Mouse (Mus musculus): ENCODE measurements around the gene Iqcf1.

- TF ChIP-seq CTCF (IDR thresholded peaks at IDR 0.05; ENCODE audit: extremely low read depth, insufficient read depth, low read length) (no peak), POLR2A (IDR thresholded peaks at IDR 0.05; ENCODE audit: extremely low read depth, insufficient read depth, low read length) (no peak)
Observed at GRCm38 (mm10) chr9:106481676-106482075, 18.1 kb upstream of the Iqcf1 start.
